In the genomic region with DNA sequence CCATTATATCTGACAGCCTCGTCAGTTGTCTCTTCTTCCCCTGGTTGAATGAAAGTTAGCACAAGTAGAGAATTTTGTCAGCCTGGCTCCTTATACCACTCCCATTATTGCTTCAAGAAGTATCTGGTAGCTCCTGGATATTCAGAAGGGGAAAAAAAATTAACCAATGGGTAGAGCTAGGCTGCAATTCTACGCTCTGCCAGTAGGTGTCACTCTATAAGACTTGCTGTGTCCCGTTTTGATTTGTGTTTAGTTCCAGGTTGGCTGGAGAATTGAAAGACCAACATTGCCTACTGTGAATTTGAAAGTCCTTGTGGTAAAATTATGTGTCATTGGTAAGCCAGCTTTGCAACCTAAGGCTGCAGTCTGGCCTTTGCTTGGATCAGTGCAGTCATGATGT, we compare ENCODE assay signal across 8 mouse cellular contexts.
DNase-seq lines count a peak whose midpoint lies in the region; ATAC-seq and TF ChIP-seq lines count a peak whose summit lies in the region.

No protein-coding gene starts in this region.

- DNase-seq in heart, adult 2 months, result no peak
- DNase-seq in heart, postnatal 25 days (ENCODE audit: low spot score), result no peak
- DNase-seq in A20 (ENCODE audit: low read depth, low spot score) (peak; percentile 57), WW6 (ENCODE audit: low read depth, low spot score) (peak; percentile 33)
- DNase-seq in limb, embryonic 10.5 days (ENCODE audit: low spot score), result peak; percentile 42
- DNase-seq in T-cell, adult 2 months (ENCODE audit: low spot score), result no peak
- DNase-seq in testis, postnatal 14 days (ENCODE audit: low spot score), result no peak

- WGBS in heart, adult 2 months, result 45% methylated on average over 3 of the region's 3 CpGs
- 47% methylated on average over 3 of the region's 3 CpGs for WGBS in limb, embryonic 10.5 days
- 47% methylated on average over 3 of the region's 3 CpGs for WGBS in hindbrain, embryonic 13.5 days

- H3K36me3 ChIP-seq in heart, adult 2 months (ENCODE audit: control insufficient read depth, insufficient read depth, low read length), result no peaks in the 10 kb centered on the region
- no peaks in the 10 kb centered on the region for H3K36me3 ChIP-seq in limb, embryonic 10.5 days
- no peaks in the 10 kb centered on the region for H3K36me3 ChIP-seq in hindbrain, embryonic 13.5 days

- H3K27ac ChIP-seq in heart, adult 2 months, result no peak overlapping the region
- no peak overlapping the region for H3K27ac ChIP-seq in limb, embryonic 10.5 days
- H3K27ac ChIP-seq in hindbrain, embryonic 13.5 days, result no peak overlapping the region

- H3K9me3 ChIP-seq in limb, embryonic 10.5 days (replicated peaks), result no peaks in the 10 kb centered on the region
- H3K9me3 ChIP-seq in hindbrain, embryonic 13.5 days, result no peaks in the 10 kb centered on the region

- H3K79me2 ChIP-seq in heart, adult 2 months (replicated peaks; ENCODE audit: control insufficient read depth, insufficient read depth, low read length), result no peaks in the 10 kb centered on the region

- TF ChIP-seq EP300 in heart, adult 2 months (IDR thresholded peaks at IDR 0.05; ENCODE audit: insufficient read depth, low read depth, low read length), result no peak

- H3K9ac ChIP-seq in heart, adult 2 months (ENCODE audit: low read depth, low read length), result no peak overlapping the region
- H3K9ac ChIP-seq in hindbrain, embryonic 13.5 days, result no peak overlapping the region

- H3K27me3 ChIP-seq in heart, adult 2 months (ENCODE audit: control insufficient read depth, insufficient read depth, low read length), result no peaks in the 10 kb centered on the region
- H3K27me3 ChIP-seq in limb, embryonic 10.5 days (ENCODE audit: low read depth, poor library complexity, severe bottlenecking), result no peaks in the 10 kb centered on the region
- no peaks in the 10 kb centered on the region for H3K27me3 ChIP-seq in hindbrain, embryonic 13.5 days

- intact Hi-C loops in heart, adult 2 months (cut with DNase I), result loop anchor here (5.0 kb wide), 2 partner anchors 62 to 158 kb away; no protein-coding TSS in a partner anchor
- intact Hi-C loops in heart, postnatal 25 days (cut with DNase I), result loop anchor here (2.0 kb wide), 1 partner anchor 156 kb away; no protein-coding TSS in a partner anchor

- no peak for TF ChIP-seq POLR2A in heart, adult 2 months (IDR thresholded peaks at IDR 0.05; ENCODE audit: insufficient read depth, low read depth, low read length)

- ATAC-seq in hindbrain, embryonic 13.5 days (ENCODE audit: low FRiP score), result no peak

- TF ChIP-seq CTCF in heart, adult 2 months (IDR thresholded peaks at IDR 0.05), result peak; percentile 90

- no peak overlapping the region for H3K4me3 ChIP-seq in heart, adult 2 months
- H3K4me3 ChIP-seq in limb, embryonic 10.5 days, result no peak overlapping the region
- no peak overlapping the region for H3K4me3 ChIP-seq in hindbrain, embryonic 13.5 days

- H3K4me2 ChIP-seq in hindbrain, embryonic 13.5 days, result no peak overlapping the region

- no peaks in the 10 kb centered on the region for H3K4me1 ChIP-seq in heart, adult 2 months (ENCODE audit: control insufficient read depth, insufficient read depth, low read length)
- no peaks in the 10 kb centered on the region for H3K4me1 ChIP-seq in limb, embryonic 10.5 days
- H3K4me1 ChIP-seq in hindbrain, embryonic 13.5 days (replicated peaks), result no peaks in the 10 kb centered on the region

Comparison
In these comparisons a context has a peak if more than half of its experiments do, and no peak if none do; other contexts are left out.
1. DNase-seq: peak in A20 (single experiment), WW6 (single experiment) and limb, embryonic 10.5 days (single experiment); none in heart, adult 2 months (0 of 2), heart, postnatal 25 days (single experiment), T-cell, adult 2 months (single experiment) and testis, postnatal 14 days (single experiment).